Mouse (Mus musculus) small intestine, adult 2 months (tissue): Measurements from ENCODE around the gene Rph3a.

Experiments used
- CTCF ChIP-seq: fragments of 200-500 bp; IDR thresholded peaks from 2 replicates; pipeline ENCODE4 v1.5.1; 2012; ENCODE audit warnings: low read depth, mild to moderate bottlenecking, control low read depth, inconsistent platforms, low read length, moderate library complexity, mixed read lengths; ENCODE audit not compliant: insufficient replicate concordance, insufficient read length; ENCODE audit errors: extremely low read depth
- POLR2A ChIP-seq: fragments of 200-500 bp; IDR thresholded peaks from 2 replicates; pipeline ENCODE4 v1.6.1; 2012; ENCODE audit warnings: low read depth, mild to moderate bottlenecking, control low read depth, inconsistent platforms, low read length, moderate library complexity

DNA sequence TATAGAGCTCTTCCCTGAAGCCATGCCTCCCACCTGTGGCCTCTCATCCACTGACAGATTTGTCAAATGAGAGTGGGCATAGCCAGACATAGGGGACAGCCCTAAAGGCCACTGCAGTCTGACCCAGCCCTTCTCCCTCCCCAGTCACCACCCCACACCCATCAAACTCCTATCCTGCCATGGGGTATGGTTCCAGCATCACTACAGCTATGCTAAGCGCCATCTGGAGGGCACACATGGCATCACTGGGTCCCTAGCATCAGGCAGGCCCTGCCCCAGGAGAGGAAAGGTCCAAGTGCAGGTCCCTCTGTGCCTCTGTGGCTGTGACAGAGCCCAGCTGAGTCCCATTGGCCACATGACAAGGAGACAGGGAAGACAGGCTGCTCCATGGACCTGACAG, 82.9 kb downstream of the Rph3a start:
- TF ChIP-seq CTCF (peak; percentile 47; the same call in 1 of the 2 replicates), POLR2A (no peak)
